Mouse (Mus musculus) left cerebral cortex, adult 9 months (tissue): ENCODE results near the gene Pan3.

ENCODE experiments used
- DNase-seq, 2 experiments: peaks; one replicate each; pipeline ENCODE4 v3.0.0; 2022; ENCODE audit warnings: low spot score in 2 of 2

Pan3 gene

DNA sequence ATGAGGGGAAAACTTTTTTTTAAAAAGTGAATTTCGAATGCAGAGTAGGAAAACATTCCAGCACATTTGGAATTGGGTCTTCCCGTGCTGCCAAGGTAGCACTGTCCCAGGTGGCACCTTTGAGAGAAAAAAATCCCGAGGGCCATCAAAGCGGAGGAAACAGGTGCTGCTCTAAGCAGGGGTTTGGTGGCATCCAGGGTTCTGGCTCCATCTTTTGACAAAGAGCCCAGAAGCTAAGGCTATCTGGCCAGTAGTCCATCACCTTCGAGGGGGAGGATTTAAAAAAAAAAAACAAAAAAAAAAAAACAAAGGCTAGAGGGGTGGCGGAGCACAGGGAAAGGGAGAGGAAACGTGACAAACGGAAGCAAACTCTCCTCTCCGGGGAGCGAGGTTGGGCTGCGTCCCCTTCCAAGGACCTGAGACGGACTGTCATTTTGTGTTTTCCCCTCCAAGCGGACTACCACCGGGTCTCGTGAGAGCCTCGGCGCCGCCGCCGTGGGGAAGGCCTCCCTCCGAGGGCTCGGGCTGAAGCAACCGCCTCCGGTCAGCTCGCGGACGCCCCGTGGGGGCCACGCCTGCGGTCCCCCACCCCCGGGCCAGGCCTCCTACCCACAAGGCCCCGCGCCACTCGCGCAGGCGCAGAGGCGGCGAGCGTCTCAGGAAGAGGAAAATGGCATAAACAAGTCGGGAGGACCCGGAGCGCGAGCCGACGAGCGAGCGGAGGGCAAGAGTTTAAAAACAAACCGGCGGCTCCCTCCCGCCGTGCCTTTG, at the start of gene Pan3:
Gene Pan3, plus strand, starts transcription at position 627 of the 771 bp plus-strand sequence.
- peak; percentile 85 to 94 for DNase-seq

DNA sequence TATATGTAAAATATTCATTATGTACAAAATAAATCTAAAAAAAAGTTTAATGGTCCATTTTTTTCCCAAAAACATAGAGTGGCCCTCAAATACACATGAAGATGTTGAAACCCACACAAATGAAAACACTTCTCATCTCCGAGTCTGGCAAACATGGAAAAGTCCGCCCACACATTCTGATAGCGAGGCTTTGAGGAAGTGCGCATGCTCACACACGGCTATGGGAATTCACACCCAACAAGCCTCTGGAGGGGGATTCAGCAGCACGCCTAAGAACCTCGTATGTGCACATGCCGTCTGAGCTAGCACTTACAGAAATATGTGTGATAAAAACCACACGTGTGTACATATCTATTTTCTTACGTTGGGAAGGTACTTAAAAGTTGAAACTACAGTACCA, 48.6 kb upstream of the Pan3 start:
- DNase-seq = peak in 1 of 2 experiments; percentile 53

DNA sequence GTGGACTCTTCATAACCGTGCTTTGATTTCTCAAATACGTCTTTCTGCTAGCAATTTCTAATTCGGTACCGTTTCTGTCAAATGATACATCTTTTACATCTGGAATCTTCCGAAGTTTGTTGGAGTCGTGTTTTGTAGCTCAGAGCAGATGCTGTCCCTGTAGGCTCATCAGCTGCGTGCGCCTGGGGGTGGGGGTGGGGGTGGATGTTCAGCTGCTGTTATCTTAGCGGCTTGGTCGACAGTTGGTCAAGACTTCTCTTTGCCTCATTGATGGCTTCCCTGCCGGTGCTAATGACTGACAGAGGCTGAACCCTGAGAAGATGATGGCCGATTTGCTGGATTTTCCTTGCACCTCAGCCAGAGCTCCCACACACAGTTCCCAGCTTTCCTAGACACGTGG, 43.1 kb upstream of the Pan3 start:
- DNase-seq = no peak

DNA sequence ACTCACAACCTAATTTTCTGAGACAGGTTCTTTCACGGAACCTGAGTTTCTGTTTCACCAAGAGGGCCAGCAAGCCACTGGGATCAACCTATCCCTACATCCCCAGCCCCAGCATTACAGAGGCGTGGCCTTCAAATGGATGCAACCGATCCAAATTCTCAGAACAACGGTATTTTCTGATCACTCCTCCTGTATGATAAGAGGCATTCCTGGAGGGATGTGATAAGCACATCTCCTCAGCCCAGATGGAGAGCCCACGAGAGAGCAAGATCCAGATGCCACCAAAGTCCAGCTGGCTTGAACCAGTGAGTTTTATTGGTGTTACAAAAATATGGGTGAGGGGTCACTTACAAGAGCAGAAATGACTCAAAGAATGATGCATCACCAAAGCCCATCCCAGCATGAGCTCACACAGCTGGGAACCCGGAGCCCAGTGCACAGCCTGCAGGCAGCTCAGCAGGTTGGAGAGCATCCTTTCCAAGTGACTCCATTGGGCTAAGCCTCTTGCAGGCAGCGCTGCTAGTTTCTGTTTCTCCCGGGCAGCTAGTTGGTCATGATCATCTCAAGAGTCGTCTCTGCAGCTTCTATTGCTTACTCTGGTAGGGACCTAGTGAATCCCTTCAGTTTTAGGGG, 41.5 kb upstream of the Pan3 start:
- DNase-seq = no peak

DNA sequence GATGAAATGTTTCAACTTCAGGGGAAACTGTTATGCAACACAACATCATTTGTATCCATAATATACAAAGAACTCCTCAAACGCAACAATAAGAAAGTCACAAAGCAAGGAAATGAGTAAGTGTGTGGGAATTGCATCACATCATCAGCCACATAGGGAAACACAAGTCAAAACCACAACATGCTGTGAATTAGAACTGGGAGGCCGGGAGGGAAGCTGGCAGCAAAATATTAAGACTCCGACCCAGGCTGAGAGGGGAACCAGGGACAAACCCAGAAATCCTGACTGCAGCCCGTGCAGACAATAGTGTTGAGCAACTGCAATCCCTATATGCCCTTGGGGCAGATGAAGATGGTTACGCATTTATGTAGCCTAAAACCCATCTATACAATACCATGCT, 40.9 kb upstream of the Pan3 start:
- DNase-seq = no peak

DNA sequence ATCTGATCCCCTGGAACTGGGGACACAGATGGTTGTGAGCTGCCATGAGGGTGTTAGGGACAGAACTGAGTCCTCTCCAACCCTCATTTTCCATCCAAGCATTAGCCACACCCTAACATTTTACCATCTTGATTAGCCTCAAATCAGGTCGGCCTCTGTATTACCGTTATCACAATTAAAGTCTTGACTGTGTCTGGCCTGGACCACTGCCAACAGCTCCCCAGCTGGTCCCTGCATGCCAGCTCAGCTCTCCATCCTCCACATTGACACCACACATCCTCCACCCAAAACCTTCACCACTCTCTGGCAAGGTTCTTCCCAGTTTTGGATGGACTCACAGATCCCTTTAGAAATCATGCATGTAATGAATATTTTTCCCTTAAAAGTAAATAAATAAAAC, 39.2 kb upstream of the Pan3 start:
- DNase-seq = peak in 1 of 2 experiments; percentile 13

DNA sequence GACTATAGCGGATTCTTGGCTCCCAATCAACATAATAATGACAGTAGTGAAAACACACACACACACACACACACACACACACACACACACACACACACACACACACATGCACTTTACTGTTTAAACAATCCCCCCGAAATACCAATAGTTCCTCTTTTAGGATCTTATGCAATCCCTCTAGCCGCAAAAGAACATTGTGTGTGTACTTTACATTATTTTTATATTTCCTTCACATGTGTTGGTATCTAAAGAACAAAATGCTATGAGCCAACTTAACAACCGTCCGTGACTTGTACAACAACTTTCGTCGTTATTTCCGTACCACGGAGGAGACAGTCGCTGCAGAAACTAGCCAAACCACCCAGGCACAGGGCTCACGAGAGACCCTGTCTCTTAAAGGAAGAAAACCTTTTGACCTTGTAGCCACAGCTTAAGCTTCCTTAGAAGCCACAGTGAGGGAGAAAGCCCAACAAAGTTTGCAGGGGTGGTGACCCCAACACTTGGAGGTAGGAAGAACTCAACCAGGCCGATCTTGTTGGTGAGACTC, 37.2 kb upstream of the Pan3 start:
- peak in 1 of 2 experiments; percentile 5 for DNase-seq

DNA sequence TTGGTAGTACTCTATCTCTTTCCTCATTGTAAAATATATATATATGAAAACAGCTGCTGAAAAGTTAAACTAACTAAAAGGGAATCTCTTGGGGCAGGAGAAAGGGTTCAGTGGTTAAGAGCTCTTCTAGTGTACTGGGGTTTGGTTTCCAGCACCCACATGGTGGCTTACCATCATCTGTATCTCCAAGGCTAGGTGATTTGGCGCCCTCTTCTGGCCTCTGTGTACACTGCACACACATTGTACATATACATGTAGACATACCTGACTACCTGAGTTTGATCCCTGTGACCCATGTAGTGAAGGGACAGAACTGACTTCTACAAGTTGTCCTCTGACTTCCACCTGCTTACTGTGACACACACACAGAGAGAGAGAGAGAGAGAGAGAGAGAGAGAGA, 34.9 kb upstream of the Pan3 start:
- DNase-seq = no peak

DNA sequence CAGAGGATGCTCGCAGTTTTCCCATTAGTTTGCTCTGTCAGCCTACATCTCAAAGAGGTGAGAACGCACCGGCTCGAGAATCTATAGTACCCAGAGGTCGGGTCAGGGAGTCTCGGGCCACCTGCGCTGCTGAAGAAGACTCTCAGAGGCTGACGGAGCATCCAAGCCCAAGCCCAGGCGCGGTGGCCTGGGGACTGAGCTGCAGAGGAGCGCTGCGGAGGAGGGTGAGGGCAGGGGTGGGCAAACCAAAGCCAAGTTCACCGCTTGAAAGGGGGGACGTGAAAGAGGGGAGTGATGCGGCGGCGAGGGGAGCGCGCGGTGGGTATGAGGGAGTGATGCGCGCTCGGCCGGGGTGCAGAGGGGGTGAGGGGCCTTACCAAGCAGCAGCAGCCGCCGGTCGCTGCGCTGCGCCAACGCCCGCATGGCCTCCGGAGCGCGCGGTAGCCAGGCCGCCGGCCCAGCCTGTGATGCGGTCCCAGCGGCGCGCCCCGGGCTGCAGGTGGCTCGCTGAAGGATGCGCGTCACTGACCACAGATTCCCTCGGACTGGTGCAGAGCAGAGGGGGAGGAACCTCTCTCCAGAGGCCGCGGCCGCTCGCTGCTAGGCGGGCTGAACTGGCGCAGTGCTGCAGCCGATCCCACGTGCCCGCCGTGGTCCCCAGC, 30.0 kb upstream of the Pan3 start, which contains the start of gene Flt3:
Gene Flt3, minus strand, starts transcription at position 647 of the 662 bp plus-strand sequence.
- peak in 1 of 2 experiments; percentile 28 for DNase-seq

DNA sequence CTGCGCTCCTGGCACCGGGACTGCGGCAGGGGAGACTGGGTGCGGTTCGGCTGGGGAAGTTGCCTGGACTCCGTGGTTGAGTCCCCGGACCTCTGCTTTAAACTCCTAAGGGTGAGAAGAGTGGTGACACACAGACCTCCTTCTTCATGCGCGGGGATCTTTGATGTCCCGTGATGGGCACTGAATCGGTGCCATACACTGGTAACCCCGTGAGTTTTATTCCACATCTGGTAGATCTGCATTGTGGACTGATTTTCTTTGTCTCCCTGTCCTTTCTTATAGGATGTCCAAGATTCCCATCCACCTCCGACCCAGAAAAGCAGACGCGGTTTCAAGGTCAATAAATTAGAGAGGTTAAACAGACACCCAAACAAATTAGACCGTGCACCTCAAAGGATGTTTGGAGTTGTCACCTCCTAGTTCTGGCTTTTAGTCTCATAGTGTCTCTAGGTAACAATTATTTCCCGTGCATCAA, 29.4 kb upstream of the Pan3 start:
- no peak for DNase-seq

DNA sequence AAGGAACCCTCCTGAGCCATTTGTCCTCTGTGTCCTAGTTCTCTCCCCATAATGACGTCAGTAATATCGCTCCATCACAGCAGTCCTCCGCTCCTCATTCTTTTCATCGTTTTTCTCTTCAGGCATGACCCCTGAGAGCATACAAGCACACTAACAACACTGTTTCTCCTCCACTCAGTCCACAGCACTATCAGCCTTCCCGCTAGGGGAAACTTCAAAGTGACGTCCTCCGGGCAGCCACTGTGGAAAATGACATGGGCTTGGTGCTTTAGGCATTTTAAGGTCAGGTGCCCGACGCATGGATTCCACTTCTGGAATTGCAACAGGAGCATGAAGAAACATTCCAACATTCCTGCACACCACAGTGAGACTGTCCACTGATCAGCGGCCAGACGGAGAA, 28.9 kb upstream of the Pan3 start:
- no peak for DNase-seq

DNA sequence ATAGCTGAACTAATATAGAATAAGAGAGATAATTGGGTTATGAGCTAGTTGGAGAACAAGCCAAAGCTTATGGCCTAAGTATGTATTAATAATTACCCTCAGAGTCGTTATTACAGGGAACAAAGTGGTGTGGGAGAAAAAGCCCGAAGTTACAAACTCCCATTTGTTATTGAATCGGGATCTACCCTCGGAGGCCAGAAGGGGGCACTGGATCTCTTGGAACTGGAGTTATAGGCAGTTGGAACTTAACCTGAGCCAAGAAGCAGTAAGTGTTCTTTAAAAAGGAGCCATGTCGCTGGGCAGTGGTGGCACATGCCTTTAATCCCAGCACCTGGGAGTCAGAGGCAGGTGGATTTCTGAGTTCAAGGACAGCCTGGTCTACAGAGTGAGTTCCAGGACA, 27.5 kb upstream of the Pan3 start:
- DNase-seq = peak in 1 of 2 experiments; percentile 55

DNA sequence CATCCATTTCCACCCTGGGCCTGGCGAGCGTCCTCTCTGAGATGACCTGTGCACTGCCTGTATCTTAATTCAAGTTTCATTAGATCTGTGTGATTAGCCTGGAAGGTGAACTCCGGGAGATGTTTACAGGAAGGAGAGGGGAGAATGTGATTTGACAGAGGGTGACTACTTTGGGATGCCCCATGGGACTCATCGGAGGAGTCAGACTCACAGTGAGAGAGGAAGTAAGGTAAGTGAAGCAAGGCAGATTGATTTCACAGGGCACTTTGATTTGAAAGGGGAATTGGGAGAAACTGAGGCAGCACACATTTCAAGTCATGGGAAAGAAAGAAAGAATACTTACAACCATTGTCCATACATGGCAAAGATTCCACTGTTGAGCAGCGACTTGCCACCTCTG, 23.8 kb upstream of the Pan3 start:
- no peak for DNase-seq

DNA sequence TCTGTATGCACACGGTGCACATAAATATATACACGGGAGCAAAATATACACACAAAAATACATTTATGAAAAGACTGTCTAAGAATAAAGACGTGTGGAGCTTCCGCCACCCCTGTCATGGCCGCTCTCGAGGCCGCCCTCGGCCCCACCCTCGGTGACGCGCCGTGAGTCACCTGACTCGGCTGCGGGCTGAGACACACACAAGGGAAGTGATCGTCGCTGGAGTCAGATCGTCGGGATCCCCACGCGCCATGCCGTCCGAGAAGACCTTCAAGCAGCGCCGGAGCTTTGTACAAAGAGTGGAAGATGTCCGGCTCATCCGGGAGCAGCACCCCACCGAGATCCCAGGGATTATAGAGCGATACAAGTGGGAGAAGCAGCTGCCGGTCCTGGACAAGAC, 21.2 kb upstream of the Pan3 start:
- DNase-seq = no peak

DNA sequence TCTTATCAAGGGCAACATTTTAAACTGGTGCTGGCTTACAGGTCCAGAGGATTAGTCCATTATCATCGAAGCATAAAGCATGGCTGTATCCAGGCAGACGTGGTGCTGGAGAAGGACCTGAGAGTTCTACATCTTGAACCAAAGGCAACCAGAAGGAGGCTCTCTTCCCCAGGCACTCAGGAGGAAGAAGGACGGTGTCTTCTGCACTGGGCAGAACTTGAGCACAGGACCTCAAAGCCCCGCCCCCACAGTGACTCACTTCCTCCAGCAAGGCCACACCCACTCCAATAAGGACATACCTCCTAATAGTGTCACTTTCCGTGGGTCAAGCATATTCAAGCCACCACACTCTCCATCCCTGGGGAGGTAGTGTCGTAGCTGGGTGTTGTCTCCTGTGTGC, 19.4 kb upstream of the Pan3 start:
- DNase-seq = no peak

DNA sequence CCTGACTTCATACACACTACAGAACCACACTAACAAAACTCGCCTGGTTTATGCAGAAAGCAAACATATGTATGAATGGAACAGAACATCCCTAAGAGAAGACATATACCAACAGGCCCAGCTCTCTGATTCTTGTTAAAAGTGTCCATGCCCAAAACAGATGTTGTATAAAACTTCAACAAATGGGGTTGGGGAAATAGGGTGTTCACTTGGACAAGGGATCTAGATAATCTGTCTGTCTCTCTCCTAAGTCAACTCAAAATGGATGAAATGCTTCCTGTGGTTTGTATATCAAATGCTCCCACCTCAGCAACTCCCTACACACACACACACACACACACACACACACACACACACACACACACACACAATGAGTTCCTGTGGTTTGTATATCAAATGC, 12.0 kb upstream of the Pan3 start:
- no peak for DNase-seq

DNA sequence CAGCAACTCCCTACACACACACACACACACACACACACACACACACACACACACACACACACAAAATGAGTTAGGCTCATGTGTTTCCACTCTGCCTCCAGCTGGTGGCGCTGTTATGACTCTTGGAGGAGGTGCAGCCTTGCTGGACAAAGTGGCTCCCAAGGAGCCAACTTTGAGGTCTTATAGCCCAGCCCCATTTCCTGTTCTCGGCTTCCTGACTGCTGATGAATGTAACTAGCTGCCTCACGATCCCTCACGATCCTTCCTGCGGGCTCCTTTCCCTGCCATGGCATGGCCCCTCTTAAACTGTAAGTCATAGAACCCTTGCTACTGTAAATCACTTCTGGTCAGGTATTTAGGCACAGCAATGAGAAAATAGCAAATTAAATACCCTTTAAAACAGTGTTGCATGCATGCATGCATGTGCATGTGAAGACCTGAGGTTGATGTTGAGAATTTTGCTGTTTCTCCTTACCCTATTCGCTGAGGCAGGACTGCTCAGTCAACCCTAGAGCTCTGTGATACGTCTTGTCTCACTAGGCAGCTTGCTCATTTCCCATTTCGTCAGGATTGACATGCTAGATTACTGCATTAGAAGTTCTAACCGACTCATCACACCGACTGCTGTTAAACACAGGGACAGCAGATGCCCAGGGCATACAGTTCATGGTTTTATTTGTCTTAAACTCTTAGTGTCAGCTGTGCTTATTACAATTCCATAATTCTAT, 11.4 kb upstream of the Pan3 start:
- DNase-seq = no peak

DNA sequence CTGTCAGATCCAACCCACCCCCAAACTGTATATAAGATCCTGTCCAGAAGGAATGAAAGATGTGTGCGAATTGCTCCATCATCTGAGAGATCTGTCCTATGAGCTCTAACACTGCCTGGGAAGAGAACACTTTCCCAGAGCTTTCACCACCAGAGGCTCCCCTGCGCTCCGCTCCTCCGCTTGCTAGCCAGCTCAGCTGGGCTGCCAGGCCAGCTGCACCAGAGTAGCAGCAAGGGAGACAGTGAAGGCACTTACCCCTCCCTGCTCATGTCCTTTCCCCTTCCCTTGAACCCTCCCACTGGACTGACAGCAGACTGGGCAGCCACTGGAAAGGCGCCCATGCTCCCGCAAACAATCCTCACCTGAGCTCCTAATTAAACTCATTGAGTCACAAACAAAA, 6.3 kb upstream of the Pan3 start:
- DNase-seq = no peak

DNA sequence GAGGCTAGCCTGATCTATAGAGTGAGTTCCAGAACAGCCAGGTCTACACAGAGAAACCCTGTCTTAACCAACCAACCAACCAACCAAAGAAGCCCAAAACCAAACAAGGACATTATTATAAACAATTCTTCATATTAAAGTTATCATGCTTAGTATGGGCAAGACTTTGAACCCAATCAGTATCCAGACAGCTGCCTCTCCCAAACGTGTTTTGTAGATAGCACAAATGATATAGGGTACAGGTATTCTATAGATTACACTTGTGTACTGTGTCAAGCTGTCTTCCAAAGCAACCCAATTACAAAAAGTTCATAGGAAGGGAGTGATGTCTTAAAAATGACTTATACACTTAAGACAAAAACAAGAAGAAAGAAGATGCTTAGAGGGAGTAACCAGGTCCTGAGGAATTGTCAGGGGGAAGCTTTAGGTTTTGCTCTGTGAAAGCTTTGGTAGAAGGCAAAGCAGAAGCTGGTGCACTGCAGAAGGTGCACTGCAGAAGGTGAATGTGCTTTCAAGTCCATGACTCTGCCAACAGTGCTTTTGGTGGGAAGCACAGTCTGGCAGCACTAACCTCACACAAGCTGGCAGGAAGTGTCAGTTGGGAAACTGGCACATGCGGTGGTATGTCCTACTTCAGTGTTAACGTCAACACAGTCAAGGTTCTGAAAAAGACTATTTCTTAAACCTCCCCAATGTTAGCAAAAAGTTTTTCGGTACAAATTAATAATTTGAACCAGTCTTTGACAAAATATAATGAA, 3.7 kb upstream of the Pan3 start:
- DNase-seq = no peak

DNA sequence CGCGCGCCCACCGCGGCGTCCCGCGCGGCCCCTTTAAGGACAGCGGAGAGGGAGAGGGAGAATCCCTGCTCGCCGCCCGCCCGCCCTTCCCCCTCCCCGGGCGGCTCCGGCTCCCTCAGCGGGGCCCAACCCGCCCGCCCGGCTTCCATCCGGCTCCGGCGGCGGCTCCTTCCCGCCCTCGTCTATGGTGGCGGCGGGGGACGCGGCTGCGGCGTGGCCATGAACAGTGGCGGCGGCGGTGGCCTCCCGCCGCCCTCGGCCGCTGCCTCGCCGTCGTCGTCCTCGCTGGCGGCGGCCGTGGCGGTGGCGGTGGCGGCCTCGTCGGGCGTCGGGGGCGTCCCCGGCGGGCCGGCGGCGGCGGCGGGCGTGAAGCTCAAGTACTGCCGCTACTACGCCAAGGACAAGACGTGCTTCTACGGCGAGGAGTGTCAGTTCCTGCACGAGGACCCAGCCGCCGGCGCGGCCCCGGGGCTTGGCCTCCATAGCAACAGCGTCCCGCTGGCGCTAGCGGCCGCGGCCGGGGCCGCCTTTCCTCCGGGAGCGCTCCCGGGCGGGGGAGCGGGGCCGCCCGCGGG, 487 bp downstream of the Pan3 start:
- peak in 1 of 2 experiments; percentile 20 for DNase-seq
